Mouse (Mus musculus): ENCODE measurements at regions not wholly inside any gene's neighbourhood (a gene's known extent, or its start where the extent isn't known, plus 50 kb on each side); places are given as distances from the start of the nearest gene placed in this dataset.

DNA sequence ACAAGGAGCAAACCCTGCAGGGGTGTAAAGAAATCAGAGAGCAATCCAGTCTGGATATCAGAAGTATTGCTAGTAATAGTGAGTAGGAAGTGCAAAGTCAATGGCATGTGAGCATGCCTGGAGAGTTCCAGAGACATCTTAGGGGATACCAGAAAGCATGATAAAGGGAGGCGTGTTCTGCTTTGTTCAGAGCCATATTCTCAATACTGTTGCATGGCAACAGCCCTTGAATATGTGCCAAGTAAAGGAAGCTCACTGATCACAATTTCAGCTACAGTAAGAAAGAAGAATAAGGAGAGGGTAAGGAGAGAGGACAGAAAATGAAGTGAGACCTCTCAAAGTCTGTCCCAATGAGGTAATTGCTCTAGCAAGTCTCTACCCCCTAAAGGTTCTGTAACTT, 92.1 kb upstream of the Thrb start:
- no peak for TF ChIP-seq CTCF (IDR thresholded peaks at IDR 0.05)
- no peak for TF ChIP-seq POLR2A (IDR thresholded peaks at IDR 0.05; ENCODE audit: insufficient read depth, low read depth, low read length)
- TF ChIP-seq EP300 (IDR thresholded peaks at IDR 0.05; ENCODE audit: insufficient read depth, low read depth, low read length) = no peak

All from heart, adult 2 months (tissue).